Comparison of ENCODE assay signal across 14 mouse cellular contexts in genomic region chr1:165604203-165604602, GRCm38 (mm10).
"Had no signal": no experiment of that assay in that cellular context is flagged by ENCODE, and none has a peak within 500 bp of the region (broad histone marks: within the 10 kb centered on the region; RNA-seq: fewer than 3 reads in every experiment).

No protein-coding gene starts in this region.

- ATAC-seq: liver, postnatal 0 days had no signal

- H3K9me3 ChIP-seq: limb, embryonic 12.5 days; liver, embryonic 13.5 days; lung, embryonic 15.5 days; midbrain, embryonic 10.5 days; neural tube, embryonic 15.5 days had no signal

- H3K4me1 ChIP-seq: neural tube, embryonic 15.5 days had no signal

- DNase-seq: kidney, postnatal 25 days; layer of hippocampus, adult 9-11 months; liver; liver, embryonic 13.5 days; liver, postnatal 0 days; lung, postnatal 14 days; midbrain, embryonic 14.5 days; thymus, adult 2 months; thymus, postnatal 25 days had no signal

- H3K9ac ChIP-seq: limb, embryonic 12.5 days; liver, embryonic 13.5 days; liver, postnatal 0 days; lung, embryonic 15.5 days; neural tube, embryonic 15.5 days had no signal

- H3K27me3 ChIP-seq: limb, embryonic 12.5 days; liver, embryonic 13.5 days; lung, embryonic 15.5 days; neural tube, embryonic 15.5 days had no signal

- H3K4me2 ChIP-seq: limb, embryonic 12.5 days; liver, embryonic 13.5 days; lung, embryonic 15.5 days; neural tube, embryonic 15.5 days had no signal

- H3K27ac ChIP-seq: limb, embryonic 12.5 days; liver, embryonic 13.5 days; lung, embryonic 15.5 days; midbrain, embryonic 10.5 days; neural tube, embryonic 15.5 days had no signal

- H3K4me3 ChIP-seq: limb, embryonic 12.5 days; liver, embryonic 13.5 days; lung, embryonic 15.5 days; midbrain, embryonic 10.5 days; myocyte; neural tube, embryonic 15.5 days had no signal
